Mouse (Mus musculus) kidney, adult 2 months (tissue): ENCODE results near the gene Cabp4. TPM values are rescaled to one million over a fixed set of nuclear protein-coding genes. Genes with fewer than 3 reads are reported as not detected.

Experiments
- DNase-seq: peaks from one replicate; pipeline ENCODE4 v3.0.0; 2021
- H3K27ac ChIP-seq: fragments of 200-500 bp; 2 replicates; pipeline ENCODE4 v1.5.1; 2012; ENCODE audit warnings: low read depth, low read length, control low read depth, inconsistent platforms; ENCODE audit not compliant: insufficient read depth
- H3K27me3 ChIP-seq: fragments of 200-500 bp; replicated peaks from 2 replicates; pipeline ENCODE4 v1.6.1; 2012; ENCODE audit warnings: mild to moderate bottlenecking, moderate library complexity, low read length, inconsistent platforms; ENCODE audit not compliant: control insufficient read depth, insufficient read depth
- H3K36me3 ChIP-seq: fragments of 200-500 bp; 2 replicates; pipeline ENCODE4 v1.6.1; 2012; ENCODE audit warnings: mild to moderate bottlenecking, moderate library complexity, low read length, inconsistent platforms; ENCODE audit not compliant: control insufficient read depth, insufficient read depth
- H3K4me1 ChIP-seq: fragments of 200-500 bp; 2 replicates; pipeline ENCODE4 v1.6.1; 2011; ENCODE audit warnings: low read length; ENCODE audit not compliant: control insufficient read depth, insufficient read depth
- H3K4me3 ChIP-seq: fragments of 200-500 bp; 2 replicates; pipeline ENCODE4 v1.5.1; 2011; ENCODE audit warnings: mild to moderate bottlenecking, low read depth, low read length, control low read depth; ENCODE audit not compliant: insufficient read depth
- CTCF ChIP-seq: fragments of 200-500 bp; conservative IDR thresholded peaks from 2 replicates; pipeline ENCODE4 v1.5.1; 2011; ENCODE audit warnings: low read depth, mild to moderate bottlenecking, control low read depth, low read length, moderate library complexity, mixed read lengths; ENCODE audit not compliant: insufficient read depth, insufficient read length
- POLR2A ChIP-seq: fragments of 200-500 bp; IDR thresholded peaks from one replicate; pipeline ENCODE4 v1.6.1; 2011; ENCODE audit warnings: low read depth, low read length, control low read depth
- WGBS: fragments of 180-500 bp; shearing (Covaris S2); methylation state at CpG from one replicate; pipeline ENCODE4 v1.1.7; 2018; 5-methylcytosine and 5-hydroxymethylcytosine counted together
- polyA plus RNA-seq: library from polyadenylated mRNA; depleted of rRNA; stranded (reverse); fragments of >200 nt; gene quantifications from 2 replicates; pipeline ENCODE4 v1.2.3, GENCODE M21; 2012

Gene Cabp4
- polyA plus RNA-seq, 1 experiment, result 0.20 TPM

- 74% methylated on average over 3 of the region's 3 CpGs for WGBS
- TF ChIP-seq POLR2A (no peak), CTCF (no peak)
- DNase-seq, result no peak
- Histone ChIP-seq H3K4me1 (peaks cover 7% of the 10 kb centered on the region; the same call in 1 of the 2 replicates), H3K4me3 (no peak overlapping the region), H3K27ac (no peak overlapping the region), H3K27me3 (no peaks in the 10 kb centered on the region), H3K36me3 (no peaks in the 10 kb centered on the region)
These were observed 20.3 kb upstream of the Cabp4 start for GRCm38 (mm10) chr19:4164100-4164499.

- peak overlapping the region; percentile 81 for H3K4me3 ChIP-seq
- H3K27ac ChIP-seq, result no peak overlapping the region
- H3K4me1 ChIP-seq, result peaks cover 7% of the 10 kb centered on the region; the same call in 1 of the 2 replicates
- no peaks in the 10 kb centered on the region for H3K36me3 ChIP-seq
- TF ChIP-seq POLR2A (no peak), CTCF (no peak)
- DNase-seq, result no peak
- WGBS, result 33% methylated on average over 4 of the region's 4 CpGs
- no peaks in the 10 kb centered on the region for H3K27me3 ChIP-seq
These were observed 19.7 kb upstream of the Cabp4 start for GRCm38 (mm10) chr19:4163543-4163887.

- Histone ChIP-seq H3K27ac (no peak within 1 kb of the TSS), H3K4me1 (peaks cover 7% of the 10 kb centered on the region; the same call in 1 of the 2 replicates), H3K36me3 (no peaks in the 10 kb centered on the region), H3K4me3 (peak within 1 kb of the TSS; percentile 81), H3K27me3 (no peaks in the 10 kb centered on the region)
- DNase-seq, result peak; percentile 98
- TF ChIP-seq POLR2A (peak; percentile 51), CTCF (no peak)
- WGBS, result 7% methylated on average over 42 of the region's 42 CpGs
These were observed 19.1 kb upstream of the Cabp4 start, which contains the start of gene Rps6kb2 for GRCm38 (mm10) chr19:4162646-4163542. Rps6kb2 (minus strand) TSS chr19:4163354.

- Histone ChIP-seq H3K27ac (no peak overlapping the region), H3K27me3 (no peaks in the 10 kb centered on the region), H3K4me1 (peaks cover 7% of the 10 kb centered on the region; the same call in 1 of the 2 replicates), H3K4me3 (no peak overlapping the region), H3K36me3 (no peaks in the 10 kb centered on the region)
- WGBS, result 95% methylated on average over 8 of the region's 8 CpGs
- TF ChIP-seq CTCF (no peak), POLR2A (no peak)
- DNase-seq, result no peak
These were observed 15.2 kb upstream of the Cabp4 start for GRCm38 (mm10) chr19:4159049-4159448.

- H3K4me3 ChIP-seq, result no peak overlapping the region
- H3K27ac ChIP-seq, result no peak overlapping the region
- no peak for TF ChIP-seq CTCF
- TF ChIP-seq POLR2A, result no peak
- H3K36me3 ChIP-seq, result no peaks in the 10 kb centered on the region
- WGBS, result 75% methylated on average over 12 of the region's 12 CpGs
- no peak for DNase-seq
- no peaks in the 10 kb centered on the region for H3K27me3 ChIP-seq
- H3K4me1 ChIP-seq, result no peaks in the 10 kb centered on the region
These were observed 12.9 kb upstream of the Cabp4 start for GRCm38 (mm10) chr19:4156771-4157170.

- Histone ChIP-seq H3K36me3 (no peaks in the 10 kb centered on the region), H3K4me1 (no peaks in the 10 kb centered on the region), H3K27ac (no peak overlapping the region), H3K27me3 (no peaks in the 10 kb centered on the region), H3K4me3 (no peak overlapping the region)
- no peak for DNase-seq
- TF ChIP-seq CTCF, result no peak
- TF ChIP-seq POLR2A, result no peak
- 68% methylated on average over 20 of the region's 20 CpGs for WGBS
These were observed 12.3 kb upstream of the Cabp4 start for GRCm38 (mm10) chr19:4156073-4156579.
